Mouse (Mus musculus): ENCODE data around the gene Stoml2. TPM values are rescaled to one million over a fixed set of nuclear protein-coding genes. Genes with fewer than 3 reads are reported as not detected.

Gene Stoml2
- polyA plus RNA-seq (2015; fragmentation: Nextera tagmentation; extraction: Ambion mirVana), result 123 and 140 TPM in 2 replicates

- H3K9me3 ChIP-seq (ENCODE audit: low read length), result no peaks in the 10 kb centered on the region
- peak within 1 kb of the TSS; percentile 58 for H3K4me3 ChIP-seq (ENCODE audit: low read depth, low read length)
- peak within 1 kb of the TSS; percentile 91 for H3K9ac ChIP-seq (replicated peaks; ENCODE audit: low read depth)
- peaks cover 33% of the 10 kb centered on the region for H3K36me3 ChIP-seq (ENCODE audit: insufficient read depth, low read length)
- ATAC-seq (peak; percentile 98), DNase-seq (ENCODE audit: low spot score) (peak; percentile 99)
- H3K27me3 ChIP-seq (replicated peaks; ENCODE audit: insufficient read depth, low read length), result no peaks in the 10 kb centered on the region
- 2% methylated on average over 38 of the region's 38 CpGs for WGBS
- TF ChIP-seq EP300 (IDR thresholded peaks at IDR 0.05), result no peak
- peak; percentile 65 for TF ChIP-seq CTCF (IDR thresholded peaks at IDR 0.05)
- peak within 1 kb of the TSS; percentile 87 for H3K27ac ChIP-seq (ENCODE audit: low read length)
- no peaks in the 10 kb centered on the region for H3K4me1 ChIP-seq (ENCODE audit: insufficient read depth, low read depth, low read length)
- H3K4me2 ChIP-seq (replicated peaks; ENCODE audit: low read depth, low read length), result peak within 1 kb of the TSS; percentile 82
These were observed at the start of gene Stoml2 for GRCm38 (mm10) chr4:43031237-43031995. Gene Stoml2 (minus strand): TSS chr4:43031710.

DNA sequence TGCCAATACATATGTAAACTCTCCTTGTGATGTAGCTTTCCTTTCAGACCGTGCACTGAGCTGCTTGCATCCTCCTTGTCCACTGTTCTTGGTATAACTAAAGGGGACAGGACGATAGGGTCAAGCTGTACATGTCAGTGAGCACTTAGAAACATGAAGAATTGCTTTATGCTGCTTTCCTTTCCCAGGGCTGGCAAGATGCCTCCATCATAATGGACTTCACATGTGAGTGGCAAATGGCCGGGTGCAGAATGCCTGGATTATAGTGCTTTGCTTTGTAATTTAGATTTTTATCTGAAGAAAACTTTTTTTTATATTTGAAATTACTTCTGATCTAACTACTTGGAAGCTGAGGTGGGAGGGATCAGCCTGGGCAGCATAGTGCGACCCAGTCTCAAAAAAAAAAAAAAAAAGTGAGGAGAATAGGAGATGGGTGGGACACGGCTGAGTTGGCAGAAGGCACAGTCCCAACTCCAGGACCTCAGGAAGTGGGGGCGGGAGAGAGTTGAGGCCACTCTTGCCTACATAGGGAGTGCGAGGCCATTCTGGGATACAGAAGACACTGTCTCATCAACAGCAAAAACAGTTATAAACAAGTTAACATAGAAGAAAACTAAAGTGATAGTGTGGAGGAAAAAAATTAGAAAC is 46.7 kb upstream of the Stoml2 start:
- DNase-seq (ENCODE audit: low spot score) (no peak), ATAC-seq (no peak; the same call in 1 of the 2 replicates)
- no peak overlapping the region for H3K27ac ChIP-seq (ENCODE audit: low read length)
- H3K4me3 ChIP-seq (ENCODE audit: low read depth, low read length), result no peak overlapping the region
- TF ChIP-seq CTCF (IDR thresholded peaks at IDR 0.05) (no peak), EP300 (IDR thresholded peaks at IDR 0.05) (no peak)
- WGBS, result 50% methylated on average over 7 of the region's 7 CpGs
- H3K4me1 ChIP-seq (ENCODE audit: insufficient read depth, low read depth, low read length), result no peaks in the 10 kb centered on the region
- H3K9me3 ChIP-seq (ENCODE audit: low read length), result no peaks in the 10 kb centered on the region
- H3K9ac ChIP-seq (replicated peaks; ENCODE audit: low read depth), result no peak overlapping the region
- H3K4me2 ChIP-seq (replicated peaks; ENCODE audit: low read depth, low read length), result no peak overlapping the region
- H3K27me3 ChIP-seq (replicated peaks; ENCODE audit: insufficient read depth, low read length), result no peaks in the 10 kb centered on the region
- H3K36me3 ChIP-seq (ENCODE audit: insufficient read depth, low read length), result no peaks in the 10 kb centered on the region

DNA sequence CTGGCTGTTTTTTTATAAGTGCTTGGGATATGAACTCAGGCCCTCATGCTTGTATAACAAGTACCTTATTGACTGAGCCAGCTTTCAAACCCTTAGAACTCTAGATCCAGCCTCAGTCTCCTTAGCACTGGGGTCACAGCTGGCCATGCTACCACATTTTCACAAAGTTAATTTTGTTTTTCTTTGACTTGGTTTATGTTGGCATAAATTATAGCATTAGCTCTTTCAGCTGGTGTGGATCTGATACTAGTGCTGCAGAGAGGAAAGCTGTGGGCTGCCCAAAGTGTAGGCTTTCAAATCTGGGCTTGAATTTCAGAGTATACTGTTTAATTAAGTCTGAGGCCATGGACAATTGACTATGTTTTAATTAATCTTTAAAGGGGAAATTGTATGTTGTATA is 43.4 kb upstream of the Stoml2 start:
- DNase-seq (ENCODE audit: low spot score), result no peak
- no peak overlapping the region for H3K9ac ChIP-seq (replicated peaks; ENCODE audit: low read depth)
- no peaks in the 10 kb centered on the region for H3K4me1 ChIP-seq (ENCODE audit: insufficient read depth, low read depth, low read length)
- H3K4me2 ChIP-seq (replicated peaks; ENCODE audit: low read depth, low read length), result no peak overlapping the region
- no peak overlapping the region for H3K27ac ChIP-seq (ENCODE audit: low read length)
- H3K4me3 ChIP-seq (ENCODE audit: low read depth, low read length), result no peak overlapping the region
- no peaks in the 10 kb centered on the region for H3K27me3 ChIP-seq (replicated peaks; ENCODE audit: insufficient read depth, low read length)
- no peak for ATAC-seq
- no peak for TF ChIP-seq CTCF (IDR thresholded peaks at IDR 0.05)
- no peak for TF ChIP-seq EP300 (IDR thresholded peaks at IDR 0.05)
- H3K36me3 ChIP-seq (ENCODE audit: insufficient read depth, low read length), result no peaks in the 10 kb centered on the region
- H3K9me3 ChIP-seq (ENCODE audit: low read length), result no peaks in the 10 kb centered on the region

- no peak overlapping the region for H3K4me2 ChIP-seq (replicated peaks; ENCODE audit: low read depth, low read length)
- no peak for ATAC-seq
- no peak overlapping the region for H3K4me3 ChIP-seq (ENCODE audit: low read depth, low read length)
- H3K27me3 ChIP-seq (replicated peaks; ENCODE audit: insufficient read depth, low read length), result no peaks in the 10 kb centered on the region
- H3K27ac ChIP-seq (ENCODE audit: low read length), result no peak overlapping the region
- no peak for TF ChIP-seq CTCF (IDR thresholded peaks at IDR 0.05)
- TF ChIP-seq EP300 (IDR thresholded peaks at IDR 0.05), result no peak
- no peaks in the 10 kb centered on the region for H3K36me3 ChIP-seq (ENCODE audit: insufficient read depth, low read length)
- 94% methylated on average over 4 of the region's 4 CpGs for WGBS
- no peaks in the 10 kb centered on the region for H3K9me3 ChIP-seq (ENCODE audit: low read length)
- H3K9ac ChIP-seq (replicated peaks; ENCODE audit: low read depth), result no peak overlapping the region
- DNase-seq (ENCODE audit: low spot score), result no peak
- H3K4me1 ChIP-seq (ENCODE audit: insufficient read depth, low read depth, low read length), result no peaks in the 10 kb centered on the region
These were observed 34.0 kb upstream of the Stoml2 start for GRCm38 (mm10) chr4:43065471-43065870.

DNA sequence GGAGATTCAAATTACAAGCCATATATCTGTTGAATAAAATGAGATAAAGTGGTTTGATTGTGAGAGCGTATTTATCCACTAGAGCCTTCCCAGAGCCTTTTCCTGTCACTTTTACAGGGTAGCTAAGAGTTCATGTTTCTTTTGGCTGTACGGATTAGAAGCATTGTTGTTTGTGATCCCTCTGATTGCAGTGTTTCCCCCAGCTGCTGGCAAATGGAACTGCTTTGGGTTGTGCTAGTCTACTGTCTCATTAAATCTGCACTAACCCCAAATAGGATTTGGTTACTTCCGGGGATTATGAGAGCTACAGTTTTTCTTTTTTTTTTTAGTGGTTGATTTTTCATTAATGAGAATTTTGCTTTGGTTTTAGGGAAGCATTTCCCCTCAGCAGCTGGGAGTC is 28.8 kb upstream of the Stoml2 start:
- Histone ChIP-seq H3K9ac (replicated peaks; ENCODE audit: low read depth) (no peak overlapping the region), H3K4me3 (ENCODE audit: low read depth, low read length) (no peak overlapping the region), H3K4me1 (ENCODE audit: insufficient read depth, low read depth, low read length) (no peaks in the 10 kb centered on the region), H3K9me3 (ENCODE audit: low read length) (no peaks in the 10 kb centered on the region), H3K27me3 (replicated peaks; ENCODE audit: insufficient read depth, low read length) (0 out of 2 replicates have a peak, but pooled peaks cover 5% of the 10 kb centered on the region), H3K4me2 (replicated peaks; ENCODE audit: low read depth, low read length) (no peak overlapping the region), H3K27ac (ENCODE audit: low read length) (no peak overlapping the region), H3K36me3 (ENCODE audit: insufficient read depth, low read length) (no peaks in the 10 kb centered on the region)
- ATAC-seq, result no peak
- 48% methylated on average over 3 of the region's 3 CpGs for WGBS
- TF ChIP-seq EP300 (IDR thresholded peaks at IDR 0.05) (no peak), CTCF (IDR thresholded peaks at IDR 0.05) (peak; percentile 10; the same call in 1 of the 2 replicates)
- DNase-seq (ENCODE audit: low spot score), result no peak

GRCm38 (mm10) chr4:43059697-43060096 is 28.2 kb upstream of the Stoml2 start:
- ATAC-seq, result no peak
- 0 out of 2 replicates have a peak, but pooled peaks cover 5% of the 10 kb centered on the region for H3K27me3 ChIP-seq (replicated peaks; ENCODE audit: insufficient read depth, low read length)
- DNase-seq (ENCODE audit: low spot score), result no peak
- H3K9me3 ChIP-seq (ENCODE audit: low read length), result no peaks in the 10 kb centered on the region
- WGBS, result 29% methylated on average over 3 of the region's 3 CpGs
- TF ChIP-seq EP300 (IDR thresholded peaks at IDR 0.05) (no peak), CTCF (IDR thresholded peaks at IDR 0.05) (no peak)
- H3K9ac ChIP-seq (replicated peaks; ENCODE audit: low read depth), result 0 out of 2 replicates have a peak overlapping the region, but pooled peaks have one; percentile 62
- no peaks in the 10 kb centered on the region for H3K36me3 ChIP-seq (ENCODE audit: insufficient read depth, low read length)
- H3K4me3 ChIP-seq (ENCODE audit: low read depth, low read length), result peak overlapping the region; percentile 68
- peak overlapping the region; percentile 77 for H3K4me2 ChIP-seq (replicated peaks; ENCODE audit: low read depth, low read length)
- H3K27ac ChIP-seq (ENCODE audit: low read length), result no peak overlapping the region
- no peaks in the 10 kb centered on the region for H3K4me1 ChIP-seq (ENCODE audit: insufficient read depth, low read depth, low read length)

All from lung, postnatal 0 days (tissue).